Mouse (Mus musculus): ENCODE data around the gene Grid1. TPM values are rescaled to one million over a fixed set of nuclear protein-coding genes. Genes with fewer than 3 reads are reported as not detected.

Gene Grid1
- total and polyA plus RNA-seq, 2 experiments from 2014 or later: 9.2 to 28.3 TPM

- Histone ChIP-seq H3K4me2 (ENCODE audit: low read depth) (no peak overlapping the region), H3K4me1 (ENCODE audit: insufficient read depth) (no peaks in the 10 kb centered on the region), H3K36me3 (ENCODE audit: insufficient read depth) (no peaks in the 10 kb centered on the region), H3K9me3 (ENCODE audit: low read length) (no peaks in the 10 kb centered on the region), H3K27ac (ENCODE audit: low read depth, low read length) (no peak overlapping the region), H3K27me3 (ENCODE audit: insufficient read depth, low read length) (no peaks in the 10 kb centered on the region), H3K4me3 (ENCODE audit: low read depth, low read length) (no peak overlapping the region), H3K9ac (no peak overlapping the region)
- WGBS: 47% methylated on average over 7 of the region's 7 CpGs
- ATAC-seq (peak; percentile 18; the same call in 1 of the 2 replicates), DNase-seq (peak; percentile 42)
- peak; percentile 25; the same call in 1 of the 2 replicates for TF ChIP-seq CTCF (IDR thresholded peaks at IDR 0.05; ENCODE audit: low read depth)
Measured at GRCm38 (mm10) chr14:35358136-35358821, 538.4 kb downstream of the Grid1 start.

GRCm38 (mm10) chr14:35365177-35365944 lies 545.5 kb downstream of the Grid1 start:
- Histone ChIP-seq H3K27me3 (ENCODE audit: insufficient read depth, low read length) (no peaks in the 10 kb centered on the region), H3K9me3 (ENCODE audit: low read length) (no peaks in the 10 kb centered on the region), H3K36me3 (ENCODE audit: insufficient read depth) (no peaks in the 10 kb centered on the region), H3K9ac (no peak overlapping the region), H3K4me2 (ENCODE audit: low read depth) (no peak overlapping the region), H3K4me3 (ENCODE audit: low read depth, low read length) (no peak overlapping the region), H3K27ac (ENCODE audit: low read depth, low read length) (no peak overlapping the region), H3K4me1 (ENCODE audit: insufficient read depth) (no peaks in the 10 kb centered on the region)
- ATAC-seq (peak; percentile 60), DNase-seq (no peak)
- 65% methylated on average over 8 of the region's 8 CpGs for WGBS
- no peak for TF ChIP-seq CTCF (IDR thresholded peaks at IDR 0.05; ENCODE audit: low read depth)

- Histone ChIP-seq H3K27ac (ENCODE audit: low read depth, low read length) (no peak overlapping the region), H3K9me3 (ENCODE audit: low read length) (no peaks in the 10 kb centered on the region), H3K4me3 (ENCODE audit: low read depth, low read length) (no peak overlapping the region), H3K36me3 (ENCODE audit: insufficient read depth) (no peaks in the 10 kb centered on the region), H3K4me1 (ENCODE audit: insufficient read depth) (no peaks in the 10 kb centered on the region), H3K27me3 (ENCODE audit: insufficient read depth, low read length) (no peaks in the 10 kb centered on the region), H3K9ac (no peak overlapping the region), H3K4me2 (ENCODE audit: low read depth) (no peak overlapping the region)
- ATAC-seq (no peak), DNase-seq (no peak)
- WGBS: 24% methylated on average over 3 of the region's 3 CpGs
- no peak for TF ChIP-seq CTCF (IDR thresholded peaks at IDR 0.05; ENCODE audit: low read depth)
Measured at GRCm38 (mm10) chr14:35374374-35374773, 554.5 kb downstream of the Grid1 start.

GRCm38 (mm10) chr14:35393591-35393990 lies 573.7 kb downstream of the Grid1 start:
- H3K4me3 ChIP-seq (ENCODE audit: low read depth, low read length): no peak overlapping the region
- TF ChIP-seq CTCF (IDR thresholded peaks at IDR 0.05; ENCODE audit: low read depth): no peak
- H3K4me1 ChIP-seq (ENCODE audit: insufficient read depth): no peaks in the 10 kb centered on the region
- ATAC-seq: peak; percentile 60; the same call in 1 of the 2 replicates
- H3K36me3 ChIP-seq (ENCODE audit: insufficient read depth): no peaks in the 10 kb centered on the region
- no peaks in the 10 kb centered on the region for H3K27me3 ChIP-seq (ENCODE audit: insufficient read depth, low read length)
- no peaks in the 10 kb centered on the region for H3K9me3 ChIP-seq (ENCODE audit: low read length)
- no peak overlapping the region for H3K4me2 ChIP-seq (ENCODE audit: low read depth)
- peak; percentile 40 for DNase-seq
- H3K27ac ChIP-seq (ENCODE audit: low read depth, low read length): no peak overlapping the region
- no peak overlapping the region for H3K9ac ChIP-seq
- 52% methylated on average over 4 of the region's 4 CpGs for WGBS

- H3K9me3 ChIP-seq (ENCODE audit: low read length): no peaks in the 10 kb centered on the region
- no peak for DNase-seq
- WGBS: 68% methylated on average over 3 of the region's 3 CpGs
Measured at GRCm38 (mm10) chr14:35404249-35404908, 584.5 kb downstream of the Grid1 start.

GRCm38 (mm10) chr14:35430259-35430658 lies 610.4 kb downstream of the Grid1 start:
- ATAC-seq (peak; percentile 47; the same call in 1 of the 2 replicates), DNase-seq (peak; percentile 17)
- no peak overlapping the region for H3K9ac ChIP-seq
- no peaks in the 10 kb centered on the region for H3K27me3 ChIP-seq (ENCODE audit: insufficient read depth, low read length)
- H3K9me3 ChIP-seq (ENCODE audit: low read length): no peaks in the 10 kb centered on the region
- H3K4me3 ChIP-seq (ENCODE audit: low read depth, low read length): no peak overlapping the region
- no peaks in the 10 kb centered on the region for H3K36me3 ChIP-seq (ENCODE audit: insufficient read depth)
- H3K4me2 ChIP-seq (ENCODE audit: low read depth): no peak overlapping the region
- no peak for TF ChIP-seq CTCF (IDR thresholded peaks at IDR 0.05; ENCODE audit: low read depth)
- no peaks in the 10 kb centered on the region for H3K4me1 ChIP-seq (ENCODE audit: insufficient read depth)
- H3K27ac ChIP-seq (ENCODE audit: low read depth, low read length): no peak overlapping the region
- WGBS: 31% methylated on average over 2 of the region's 2 CpGs

More at GRCm38 (mm10) chr14:35404249-35404908, 584.5 kb downstream of the Grid1 start:
- no peak overlapping the region for H3K4me3 ChIP-seq (ENCODE audit: low read depth, low read length)
- no peak overlapping the region for H3K4me2 ChIP-seq (ENCODE audit: low read depth)
- no peak overlapping the region for H3K27ac ChIP-seq (ENCODE audit: low read depth, low read length)
- no peak for ATAC-seq
- H3K36me3 ChIP-seq (ENCODE audit: insufficient read depth): no peaks in the 10 kb centered on the region
- no peak for TF ChIP-seq CTCF (IDR thresholded peaks at IDR 0.05; ENCODE audit: low read depth)
- no peaks in the 10 kb centered on the region for H3K4me1 ChIP-seq (ENCODE audit: insufficient read depth)
- no peak overlapping the region for H3K9ac ChIP-seq
- H3K27me3 ChIP-seq (ENCODE audit: insufficient read depth, low read length): no peaks in the 10 kb centered on the region
